ENCODE assay signal across 21 mouse cellular contexts in genomic region chr13:106100239-106100638, GRCm38 (mm10).
DNase-seq lines count a peak whose midpoint lies in the region; ATAC-seq and TF ChIP-seq lines count a peak whose summit lies in the region.
"Had no signal": no experiment of that assay in that cellular context is flagged by ENCODE, and none has a peak within 500 bp of the region (broad histone marks: within the 10 kb centered on the region; RNA-seq: fewer than 3 reads in every experiment).

No protein-coding gene starts in this region.

- no peak for DNase-seq in frontal cortex, postnatal 10 days (ENCODE audit: low spot score in 2 of 2)
- DNase-seq in left cerebral cortex, adult 2 months (ENCODE audit: extremely low spot score in 1 of 2, low spot score in 2 of 2): no peak
- DNase-seq in left cerebral cortex, postnatal 10 days (ENCODE audit: extremely low spot score in 1 of 2, low spot score in 2 of 2): no peak
- peak; percentile 33 for DNase-seq in brain, adult 2 months (ENCODE audit: low read depth, low spot score)
- DNase-seq in telencephalon, adult 2 months (ENCODE audit: low read depth, low spot score): peak; percentile 29
- DNase-seq in thymus, postnatal 0 days (ENCODE audit: low spot score): no peak
- DNase-seq: adrenal gland, adult 2 months; adrenal gland, adult 8-10 months; adrenal gland, postnatal 10 days; adrenal gland, postnatal 14 days; adrenal gland, postnatal 25 days; adrenal gland, postnatal 36 days; B cell, adult 2 months; cerebellum, adult 11 months; cerebellum, adult 11-12 months; cerebellum, adult 18-20 months; cerebellum, adult 2 months had no signal

- intact Hi-C loops in left cerebral cortex, adult 2 months (cut with DNase I): no loop called here
- intact Hi-C loops in left cerebral cortex, postnatal 10 days (cut with DNase I): no loop called here

- peak; percentile 99 for ATAC-seq in frontal cortex, adult (ENCODE audit: low TSS enrichment)
- no peak for ATAC-seq in CD4-positive, CD25-positive, alpha-beta regulatory T cell, adult 4 months
- ATAC-seq: activated CD4-positive, CD25-positive, alpha-beta regulatory T cell, adult 4 months; Patski had no signal

- H3K4me3 ChIP-seq in left cerebral cortex, adult 2 months: no peak overlapping the region

- no peak for TF ChIP-seq CTCF in left cerebral cortex, adult 2 months (IDR thresholded peaks at IDR 0.05)

- H3K27ac ChIP-seq in left cerebral cortex, adult 2 months: peak overlapping the region; percentile 38

Comparison
In these comparisons a context has a peak if more than half of its experiments do, and no peak if none do; other contexts are left out.
1. DNase-seq: peak in brain, adult 2 months (single experiment) and telencephalon, adult 2 months (single experiment); none in frontal cortex, postnatal 10 days (0 of 2), left cerebral cortex, adult 2 months (0 of 2), left cerebral cortex, postnatal 10 days (0 of 2) and thymus, postnatal 0 days (single experiment).